Mouse (Mus musculus) small intestine, adult 2 months (tissue): ENCODE measurements around the gene Ehd1. TPM values are rescaled to one million over a fixed set of nuclear protein-coding genes. Genes with fewer than 3 reads are reported as not detected.
"Not testable (repeated sequence)": the region's sequence is repeated elsewhere in the genome, so short reads cannot be mapped to it uniquely, and the experiment has no call there.

ENCODE experiments used
- H3K27ac ChIP-seq: fragments of 200-500 bp; 2 replicates; pipeline ENCODE4 v1.5.1; 2012; ENCODE audit warnings: low read depth, low read length, control low read depth, inconsistent platforms; ENCODE audit not compliant: insufficient read depth
- H3K27me3 ChIP-seq: fragments of 200-500 bp; 2 replicates; pipeline ENCODE4 v1.6.1; 2012; ENCODE audit warnings: mild to moderate bottlenecking, moderate library complexity, low read length, inconsistent platforms; ENCODE audit not compliant: control insufficient read depth, insufficient read depth
- H3K36me3 ChIP-seq: fragments of 200-500 bp; 2 replicates; pipeline ENCODE4 v1.6.1; 2012; ENCODE audit warnings: mild to moderate bottlenecking, low read length, control low read depth, inconsistent platforms; ENCODE audit not compliant: control insufficient read depth, insufficient read depth
- H3K4me1 ChIP-seq: fragments of 200-500 bp; 2 replicates; pipeline ENCODE4 v1.6.1; 2012; ENCODE audit warnings: low read length, inconsistent platforms, mixed read lengths; ENCODE audit not compliant: control insufficient read depth, insufficient read depth, insufficient read length
- H3K4me3 ChIP-seq: fragments of 200-500 bp; 2 replicates; pipeline ENCODE4 v1.5.1; 2012; ENCODE audit warnings: low read depth, mild to moderate bottlenecking, control low read depth, inconsistent platforms, low read length, moderate library complexity
- CTCF ChIP-seq: fragments of 200-500 bp; IDR thresholded peaks from 2 replicates; pipeline ENCODE4 v1.5.1; 2012; ENCODE audit warnings: low read depth, mild to moderate bottlenecking, control low read depth, inconsistent platforms, low read length, moderate library complexity, mixed read lengths; ENCODE audit not compliant: insufficient replicate concordance, insufficient read length; ENCODE audit errors: extremely low read depth
- POLR2A ChIP-seq: fragments of 200-500 bp; IDR thresholded peaks from 2 replicates; pipeline ENCODE4 v1.6.1; 2012; ENCODE audit warnings: low read depth, mild to moderate bottlenecking, control low read depth, inconsistent platforms, low read length, moderate library complexity
- WGBS: fragments of 180-500 bp; shearing (Covaris S2); methylation state at CpG from one replicate; pipeline ENCODE4 v1.1.7; 2018; 5-methylcytosine and 5-hydroxymethylcytosine counted together
- polyA plus RNA-seq: library from polyadenylated mRNA; depleted of rRNA; stranded (reverse); fragments of >200 nt; gene quantifications from 2 replicates; pipeline ENCODE4 v1.2.3, GENCODE M21; 2012

Gene Ehd1
- polyA plus RNA-seq, 1 experiment, result 714 TPM

DNA sequence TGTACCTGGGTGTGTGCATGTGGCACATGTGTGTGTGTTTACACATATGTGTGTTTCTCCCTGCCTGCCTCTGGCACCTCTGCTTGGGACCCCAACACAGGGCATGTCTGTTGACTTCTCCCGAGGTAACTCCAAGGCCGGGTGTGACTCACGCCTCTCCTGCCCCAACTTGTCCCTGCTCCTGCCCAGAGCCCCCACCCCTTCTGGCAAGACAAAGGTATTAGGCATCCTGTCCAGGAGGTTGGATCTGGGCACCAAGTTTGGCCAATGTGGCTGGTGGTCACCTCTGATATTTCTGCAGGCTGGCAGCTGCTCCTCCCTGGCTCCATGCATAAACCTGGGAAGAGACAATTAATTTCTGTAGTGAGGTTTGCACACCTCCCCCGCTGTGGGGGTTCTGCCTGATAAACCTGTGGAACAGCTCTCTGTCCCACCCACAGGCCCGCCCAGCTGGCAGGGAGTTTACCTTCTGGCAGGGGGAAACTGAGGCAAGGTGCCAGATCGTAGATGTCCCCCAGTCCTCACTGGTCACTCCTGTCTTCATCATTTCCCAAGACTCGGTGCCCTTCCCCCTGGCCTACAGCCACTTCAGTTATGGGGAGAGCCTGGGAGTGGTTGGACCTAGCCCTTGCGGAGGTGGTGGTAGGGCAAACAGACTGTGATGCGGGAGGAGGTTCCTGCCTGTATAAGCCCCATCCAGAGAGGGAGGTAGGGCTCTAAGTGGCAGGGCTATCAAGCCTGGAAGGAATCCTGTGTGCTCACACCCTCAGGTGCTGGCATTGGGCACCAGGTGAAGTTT lies 31.4 kb downstream of the Ehd1 start:
- no peaks in the 10 kb centered on the region for H3K27me3 ChIP-seq
- no peak for TF ChIP-seq POLR2A
- no peak for TF ChIP-seq CTCF
- peak overlapping the region; percentile 59 for H3K27ac ChIP-seq
- peak overlapping the region; percentile 80 for H3K4me3 ChIP-seq
- WGBS, result 33% methylated on average over 9 of the region's 9 CpGs
- peaks cover 11% of the 10 kb centered on the region; the same call in 1 of the 2 replicates for H3K4me1 ChIP-seq
- peaks cover 27% of the 10 kb centered on the region for H3K36me3 ChIP-seq

DNA sequence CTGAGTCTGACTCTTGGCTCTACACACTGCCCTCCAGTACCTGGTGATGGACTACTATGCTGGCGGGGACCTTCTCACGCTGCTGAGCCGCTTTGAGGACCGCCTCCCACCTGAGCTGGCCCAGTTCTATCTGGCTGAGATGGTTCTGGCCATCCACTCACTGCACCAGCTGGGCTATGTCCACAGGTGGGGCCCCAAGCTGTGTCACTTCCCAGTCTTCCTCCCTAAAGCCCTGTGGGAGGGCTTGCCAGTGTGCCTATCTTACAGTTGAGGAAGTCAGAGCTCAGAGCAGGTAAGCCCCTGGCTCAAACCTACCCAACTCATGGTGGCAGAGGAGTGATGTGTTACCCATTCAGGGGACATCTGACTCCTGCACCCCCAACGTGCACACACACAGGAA lies 33.7 kb downstream of the Ehd1 start:
- H3K36me3 ChIP-seq, result peaks cover 50% of the 10 kb centered on the region
- TF ChIP-seq POLR2A, result no peak
- no peak for TF ChIP-seq CTCF
- peaks cover 11% of the 10 kb centered on the region; the same call in 1 of the 2 replicates for H3K4me1 ChIP-seq
- 93% methylated on average over 5 of the region's 5 CpGs for WGBS
- no peak overlapping the region for H3K4me3 ChIP-seq
- no peak overlapping the region for H3K27ac ChIP-seq
- H3K27me3 ChIP-seq, result no peaks in the 10 kb centered on the region

DNA sequence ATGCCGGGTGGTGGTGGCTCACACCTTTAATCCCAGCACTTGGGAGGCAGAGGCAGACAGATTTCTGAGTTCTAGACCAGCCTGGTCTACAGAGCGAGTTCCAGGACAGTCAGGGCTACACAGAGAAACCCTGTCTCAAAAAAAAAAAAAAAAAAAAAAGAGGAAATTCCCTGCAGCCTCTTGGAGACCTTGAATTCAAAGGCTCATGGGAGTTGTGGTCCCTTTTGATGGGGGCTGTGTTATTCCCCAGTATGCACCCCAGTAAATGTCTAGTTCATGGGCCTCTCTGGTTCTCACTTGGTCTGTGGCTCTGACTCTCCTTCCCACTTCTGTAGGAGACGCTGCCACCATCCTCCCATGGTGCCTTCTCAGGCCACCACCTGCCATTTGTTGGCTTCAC lies 35.3 kb downstream of the Ehd1 start:
- WGBS, result 69% methylated on average over 3 of the region's 3 CpGs
- peaks cover 11% of the 10 kb centered on the region; the same call in 1 of the 2 replicates for H3K4me1 ChIP-seq
- H3K27me3 ChIP-seq, H3K27ac ChIP-seq, H3K4me3 ChIP-seq: not testable (repeated sequence)
- peaks cover 65% of the 10 kb centered on the region for H3K36me3 ChIP-seq

DNA sequence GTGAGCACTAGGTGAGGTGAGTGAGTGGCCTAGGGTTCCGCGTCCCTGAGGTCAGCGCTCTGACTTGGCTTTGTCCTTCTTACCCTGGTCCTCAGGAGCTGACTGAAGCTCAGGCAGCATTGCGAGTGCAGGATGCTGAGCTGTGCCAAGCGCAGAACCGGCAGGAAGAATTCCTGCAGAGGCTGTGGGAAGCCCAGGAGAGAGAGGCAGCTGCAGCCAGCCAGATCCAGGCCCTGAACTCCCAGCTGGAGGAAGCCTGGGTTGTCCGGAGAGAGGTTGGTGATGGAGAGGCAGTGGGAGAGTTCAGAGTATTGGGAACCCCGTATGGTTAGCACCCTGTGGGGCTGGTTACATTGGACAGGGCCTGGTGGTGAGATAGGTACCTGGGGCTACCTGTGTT lies 37.3 kb downstream of the Ehd1 start:
- Histone ChIP-seq H3K36me3 (peaks cover 85% of the 10 kb centered on the region), H3K4me3 (no peak overlapping the region), H3K27me3 (no peaks in the 10 kb centered on the region), H3K27ac (no peak overlapping the region), H3K4me1 (peaks cover 5% of the 10 kb centered on the region; the same call in 1 of the 2 replicates)
- TF ChIP-seq POLR2A (no peak), CTCF (no peak)
- 91% methylated on average over 8 of the region's 8 CpGs for WGBS

DNA sequence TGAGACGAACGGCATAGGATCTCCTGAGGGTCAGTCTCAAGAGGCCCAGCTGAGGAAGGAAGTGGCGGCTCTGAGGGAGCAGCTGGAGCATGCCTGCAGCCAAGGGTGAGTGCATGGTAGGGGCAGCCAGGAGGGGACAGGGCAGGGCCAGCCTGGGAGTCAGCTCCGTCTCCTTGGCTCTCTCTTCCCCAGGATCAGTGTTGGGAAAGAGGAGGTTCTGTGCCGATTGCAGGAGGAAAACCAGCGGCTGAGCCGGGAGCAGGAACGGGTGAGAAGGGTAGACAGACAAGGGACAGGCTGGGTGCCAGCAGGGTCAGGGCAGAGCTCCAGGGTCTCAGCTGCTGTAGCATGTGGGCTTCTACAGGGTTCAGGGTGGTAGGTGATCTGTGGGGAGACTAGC lies 38.0 kb downstream of the Ehd1 start:
- Histone ChIP-seq H3K4me1 (peaks cover 5% of the 10 kb centered on the region; the same call in 1 of the 2 replicates), H3K27ac (no peak overlapping the region), H3K27me3 (no peaks in the 10 kb centered on the region), H3K4me3 (no peak overlapping the region), H3K36me3 (peaks cover 89% of the 10 kb centered on the region)
- WGBS, result 78% methylated on average over 8 of the region's 8 CpGs
- no peak for TF ChIP-seq POLR2A
- no peak for TF ChIP-seq CTCF

DNA sequence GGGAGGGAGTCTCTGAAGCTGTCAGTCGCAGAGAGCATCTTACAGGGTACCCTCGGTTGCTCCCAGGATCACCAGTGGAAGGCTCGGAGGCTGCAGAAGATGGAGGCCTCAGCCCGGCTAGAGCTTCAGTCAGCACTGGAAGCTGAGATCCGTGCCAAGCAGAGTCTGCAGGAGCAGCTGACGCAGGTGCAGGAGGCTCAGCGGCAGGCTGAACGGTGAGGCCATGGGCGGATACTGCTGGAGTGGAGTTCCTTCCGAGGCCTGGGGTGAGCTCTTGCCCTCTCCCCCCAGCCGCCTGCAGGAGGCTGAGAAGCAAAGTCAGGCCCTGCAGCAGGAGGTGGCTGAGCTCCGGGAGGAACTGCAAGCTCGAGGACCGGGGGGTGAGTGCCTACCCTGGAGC lies 39.0 kb downstream of the Ehd1 start:
- 83% methylated on average over 14 of the region's 14 CpGs for WGBS
- TF ChIP-seq CTCF, result no peak
- TF ChIP-seq POLR2A, result no peak
- Histone ChIP-seq H3K4me3 (no peak overlapping the region), H3K36me3 (peaks cover 94% of the 10 kb centered on the region), H3K4me1 (peaks cover 5% of the 10 kb centered on the region; the same call in 1 of the 2 replicates), H3K27ac (no peak overlapping the region), H3K27me3 (no peaks in the 10 kb centered on the region)

DNA sequence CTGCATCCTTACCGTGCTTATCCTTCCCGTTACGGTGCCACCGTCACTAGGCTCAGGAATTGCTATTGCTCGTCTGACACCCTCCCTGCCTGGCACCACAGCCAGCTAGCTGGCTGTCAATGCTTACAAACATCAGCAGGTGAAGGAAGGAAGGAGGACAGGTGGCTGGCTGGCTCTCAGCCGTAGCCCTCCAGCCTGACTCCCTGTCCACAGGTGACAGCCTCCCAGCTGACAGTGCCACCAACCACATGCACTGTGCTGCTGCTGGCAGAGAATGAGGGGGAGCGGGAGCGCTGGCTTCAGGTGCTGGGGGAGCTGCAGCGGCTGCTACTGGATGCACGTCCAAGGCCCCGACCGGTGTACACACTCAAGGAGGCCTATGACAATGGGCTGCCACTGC lies 41.6 kb downstream of the Ehd1 start:
- no peak overlapping the region for H3K4me3 ChIP-seq
- no peak for TF ChIP-seq POLR2A
- no peak for TF ChIP-seq CTCF
- H3K27me3 ChIP-seq, result no peaks in the 10 kb centered on the region
- 87% methylated on average over 12 of the region's 12 CpGs for WGBS
- H3K36me3 ChIP-seq, result peaks cover 88% of the 10 kb centered on the region
- H3K4me1 ChIP-seq, result peaks cover 3% of the 10 kb centered on the region; the same call in 1 of the 2 replicates
- H3K27ac ChIP-seq, result no peak overlapping the region
